Mouse (Mus musculus) G1E-ER4 (cell line): ENCODE measurements around the gene Grin3b. TPM values are rescaled to one million over a fixed set of nuclear protein-coding genes. Genes with fewer than 3 reads are reported as not detected.

ENCODE experiments used
- GATA1 ChIP-seq: IDR thresholded peaks from one replicate; pipeline ENCODE4 v1.8.0; 2012; ENCODE audit warnings: low read length, inconsistent platforms
- polyA plus RNA-seq: library from polyadenylated mRNA; stranded (reverse); fragments of >175 nt; gene quantifications from 2 replicates; pipeline ENCODE4 v1.2.3, GENCODE M21; 2012

Grin3b gene
- polyA plus RNA-seq, 1 experiment, result 0.08 TPM

DNA sequence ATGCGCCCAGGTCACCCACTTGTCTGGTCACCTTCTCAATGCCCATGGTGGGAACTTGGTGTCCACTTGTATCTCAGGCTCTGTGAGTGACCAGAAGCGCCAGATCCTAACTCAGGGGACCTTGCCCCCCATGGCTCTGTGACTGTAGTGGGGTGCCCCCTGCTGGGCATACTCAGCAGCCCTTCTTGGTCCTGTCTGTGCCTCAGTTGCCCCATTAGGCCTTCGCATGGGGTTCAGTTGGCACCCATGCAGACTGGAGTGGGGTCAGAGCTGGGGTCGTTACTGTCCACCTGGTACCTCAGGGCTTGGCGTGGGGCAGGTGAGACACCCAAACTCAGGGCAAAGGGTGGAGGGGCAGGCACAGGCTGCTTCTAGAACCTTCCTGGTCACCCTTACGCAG is 16.6 kb upstream of the Grin3b start:
- TF ChIP-seq GATA1, result no peak

DNA sequence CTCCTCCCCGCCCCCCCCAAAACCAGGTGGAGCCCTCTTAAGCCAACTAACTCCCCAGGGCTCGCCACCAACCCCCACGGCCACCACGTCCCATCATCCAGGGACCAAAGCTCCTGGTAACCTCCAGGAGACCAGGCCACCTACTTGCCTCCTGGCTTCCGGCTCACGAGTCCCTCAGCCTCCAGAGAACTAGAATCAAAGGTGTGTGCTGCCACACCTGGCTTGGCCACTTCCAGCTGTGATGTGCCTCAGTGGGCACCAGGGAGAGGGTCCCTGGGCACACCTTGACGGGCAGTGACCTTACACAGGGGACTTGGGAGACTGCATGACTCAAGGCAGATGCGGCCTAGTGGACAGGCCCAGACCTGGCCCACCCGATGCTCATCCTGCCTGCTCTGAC is 14.8 kb upstream of the Grin3b start:
- no peak for TF ChIP-seq GATA1

DNA sequence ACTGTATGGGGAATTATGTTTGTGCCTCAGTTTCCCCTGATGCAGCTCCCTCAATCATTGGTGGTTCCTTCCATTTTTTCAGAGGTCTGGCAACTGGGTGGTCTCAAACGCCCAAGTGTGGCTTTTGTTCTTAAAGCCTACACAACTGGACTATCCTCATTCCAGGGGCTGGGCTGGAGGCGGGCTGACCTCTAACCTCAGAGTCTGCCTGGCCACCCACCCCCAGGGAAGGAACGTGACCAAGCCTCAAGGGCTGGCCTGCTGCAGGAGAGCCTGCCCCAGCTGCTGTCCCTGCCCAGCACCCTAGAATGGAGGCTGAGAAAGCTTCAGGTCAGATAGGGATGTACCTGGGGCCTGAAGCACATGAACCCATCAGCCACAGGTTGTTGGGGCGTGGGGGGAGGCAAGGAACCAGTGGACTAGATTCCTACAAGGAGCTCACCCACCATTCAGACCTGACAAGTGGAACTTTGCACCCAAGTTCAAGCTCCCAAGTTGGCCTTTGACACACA is 13.8 kb upstream of the Grin3b start:
- no peak for TF ChIP-seq GATA1

DNA sequence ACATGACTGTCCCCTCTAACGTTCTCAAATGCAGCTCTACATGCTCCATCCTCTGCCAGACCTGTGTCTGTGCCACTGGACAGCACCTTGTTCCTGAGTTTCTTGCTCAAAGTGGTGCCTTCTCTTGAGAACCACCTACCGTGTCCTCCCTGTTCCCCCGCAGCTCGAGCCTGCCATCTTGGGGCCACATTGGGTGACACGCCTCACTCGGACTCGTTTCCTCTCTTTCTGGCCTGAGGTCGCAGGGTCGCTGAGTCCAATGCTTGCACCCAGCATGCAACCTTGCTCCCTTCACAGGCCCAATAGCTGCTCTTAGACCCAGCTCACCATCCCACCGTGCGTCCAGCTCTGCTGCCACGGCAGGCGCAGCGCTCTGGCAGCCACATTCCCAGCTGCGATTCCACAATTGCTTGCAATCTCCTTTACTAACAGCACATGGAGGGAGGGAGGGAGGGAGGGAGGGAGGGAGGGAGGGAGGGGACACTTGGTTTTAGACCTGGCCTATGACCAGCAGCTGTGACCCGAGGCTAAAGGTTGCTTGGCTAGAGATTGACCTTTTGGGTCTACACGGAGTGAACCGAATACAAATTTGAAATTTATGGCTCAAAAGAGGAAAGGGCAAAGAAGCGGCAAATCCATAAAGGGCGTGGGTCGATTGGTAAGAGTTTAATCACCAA is 12.2 kb upstream of the Grin3b start:
- TF ChIP-seq GATA1, result no peak

DNA sequence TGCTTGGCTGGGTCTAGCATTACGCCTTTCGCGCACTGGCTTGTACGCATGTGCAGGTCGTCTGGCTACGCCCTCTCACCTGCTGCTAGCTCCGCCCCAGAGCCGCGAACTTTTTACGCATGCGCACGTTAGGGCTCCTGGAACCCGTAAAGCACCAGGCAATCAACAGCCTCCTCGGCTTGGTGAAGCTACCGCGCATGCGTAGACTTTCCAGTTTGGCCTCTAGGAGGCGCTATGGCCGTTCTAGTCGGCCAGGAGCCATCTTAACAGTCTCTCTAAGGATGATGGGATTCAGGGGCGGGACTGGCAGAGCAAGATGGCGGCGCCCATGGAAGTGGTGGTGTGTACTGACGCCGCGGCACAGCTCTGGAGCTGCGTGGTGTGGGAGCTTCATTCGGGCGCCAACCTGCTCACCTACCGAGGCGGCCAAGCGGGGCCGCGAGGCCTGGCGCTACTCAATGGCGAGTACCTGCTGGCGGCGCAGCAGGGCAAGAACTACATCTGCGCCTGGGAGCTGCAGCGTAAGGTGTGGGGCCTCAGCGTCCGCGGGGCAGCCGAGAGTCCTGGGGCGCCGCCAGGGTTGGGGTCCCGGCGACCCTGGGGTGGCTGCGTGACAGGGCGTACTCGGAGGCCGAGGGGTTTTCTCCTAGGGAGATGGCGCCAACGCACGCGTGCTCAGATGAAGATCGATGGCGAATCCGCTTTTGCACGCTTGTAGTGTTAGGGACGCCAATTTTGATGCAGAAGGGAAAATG is 10.5 kb upstream of the Grin3b start, which contains the start of gene Wdr18:
Gene Wdr18, plus strand, starts transcription at position 306 of the 755 bp plus-strand sequence.
- no peak for TF ChIP-seq GATA1

- TF ChIP-seq GATA1, result no peak
Measured at GRCm38 (mm10) chr10:79960671-79961294, 9.7 kb upstream of the Grin3b start.

GRCm38 (mm10) chr10:79964727-79965126 is 5.8 kb upstream of the Grin3b start:
- no peak for TF ChIP-seq GATA1

DNA sequence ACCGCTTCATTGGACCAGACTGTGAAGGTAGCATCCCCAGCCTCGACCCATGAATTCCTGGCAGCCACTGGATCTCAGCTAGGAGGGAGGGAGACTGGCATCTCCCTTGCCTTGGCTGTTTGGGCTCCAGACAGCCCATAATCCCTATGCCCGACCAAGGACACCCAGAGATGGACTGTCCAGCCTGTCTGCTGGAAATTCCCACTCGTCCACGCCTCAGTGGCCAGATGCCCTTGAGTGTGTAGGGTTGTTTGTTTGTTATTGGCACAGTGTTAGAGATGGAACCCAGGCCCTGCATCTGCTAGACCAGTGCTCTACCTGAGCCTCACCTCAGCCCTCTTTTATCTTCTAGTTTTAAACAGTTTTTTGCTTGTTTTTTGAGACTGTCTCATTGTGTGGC is 5.2 kb upstream of the Grin3b start:
- no peak for TF ChIP-seq GATA1

DNA sequence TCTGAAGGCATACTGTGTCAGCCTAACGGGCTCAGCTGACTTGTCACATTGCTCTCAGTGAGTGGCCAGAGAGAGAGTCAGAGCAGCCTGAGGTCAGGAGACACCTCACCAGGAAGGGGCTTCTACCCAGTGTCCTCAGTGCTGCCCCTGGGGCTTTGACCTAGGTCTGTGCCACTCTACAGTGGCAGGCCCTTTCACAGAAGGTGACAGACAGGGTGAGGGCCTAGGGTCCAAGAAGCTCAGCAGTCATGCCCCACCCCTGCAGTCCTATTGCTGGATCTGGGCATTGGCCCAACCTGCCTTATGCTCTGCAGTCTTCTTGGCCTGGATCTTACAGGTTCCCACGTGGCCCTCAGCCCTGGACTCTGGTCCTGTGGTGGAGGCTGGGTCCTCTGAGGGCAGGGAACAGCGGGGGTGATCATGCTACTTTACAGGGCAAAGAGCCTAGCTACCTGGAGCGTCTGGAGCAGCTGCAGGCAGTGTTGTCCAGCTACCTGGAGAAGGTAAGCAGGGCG is 3.6 kb upstream of the Grin3b start:
- TF ChIP-seq GATA1, result no peak

DNA sequence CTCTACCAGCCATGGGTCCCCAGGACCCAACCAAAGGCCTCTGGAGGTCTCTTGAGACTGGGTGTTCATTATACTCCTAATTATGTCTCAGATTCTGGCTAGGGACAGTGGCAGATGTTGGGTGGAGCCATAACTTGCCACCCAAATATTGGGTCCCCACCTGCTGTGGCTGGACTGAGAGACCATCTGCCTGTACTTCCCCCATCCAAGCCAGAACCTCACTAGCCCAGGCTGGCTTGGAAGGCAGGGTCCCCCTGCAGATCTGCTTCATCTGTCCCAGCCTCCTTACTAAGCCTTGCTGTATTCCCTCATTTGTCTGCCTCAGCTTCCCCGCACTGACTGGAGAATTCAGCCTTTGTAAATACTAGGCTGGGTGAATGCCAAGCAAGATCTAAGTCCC is 2.3 kb upstream of the Grin3b start:
- TF ChIP-seq GATA1, result no peak

DNA sequence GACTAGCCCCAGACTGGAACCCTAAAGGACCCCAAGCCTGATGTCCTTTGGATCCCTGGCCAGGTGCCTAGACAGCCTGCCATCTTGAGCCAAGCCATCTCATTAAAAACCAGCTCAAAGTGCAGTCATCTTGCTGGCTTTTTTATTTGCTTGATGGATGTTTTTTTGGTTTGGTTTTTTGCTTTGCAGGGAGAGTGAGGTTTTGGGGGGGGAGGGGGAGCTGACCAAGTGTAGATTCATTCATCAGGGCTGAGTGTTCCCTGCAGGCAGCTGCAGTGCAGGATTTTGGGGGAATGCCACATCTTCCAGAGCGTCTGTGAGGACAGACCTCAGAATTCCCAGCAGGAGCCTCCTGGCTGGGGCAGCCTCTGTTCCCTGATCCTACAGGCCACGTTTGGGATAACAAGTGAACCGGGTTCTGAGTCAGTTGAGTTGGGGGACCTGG is 1.4 kb upstream of the Grin3b start:
- TF ChIP-seq GATA1, result no peak

GRCm38 (mm10) chr10:79971183-79971497 is 625 bp downstream of the Grin3b start:
- TF ChIP-seq GATA1, result no peak

DNA sequence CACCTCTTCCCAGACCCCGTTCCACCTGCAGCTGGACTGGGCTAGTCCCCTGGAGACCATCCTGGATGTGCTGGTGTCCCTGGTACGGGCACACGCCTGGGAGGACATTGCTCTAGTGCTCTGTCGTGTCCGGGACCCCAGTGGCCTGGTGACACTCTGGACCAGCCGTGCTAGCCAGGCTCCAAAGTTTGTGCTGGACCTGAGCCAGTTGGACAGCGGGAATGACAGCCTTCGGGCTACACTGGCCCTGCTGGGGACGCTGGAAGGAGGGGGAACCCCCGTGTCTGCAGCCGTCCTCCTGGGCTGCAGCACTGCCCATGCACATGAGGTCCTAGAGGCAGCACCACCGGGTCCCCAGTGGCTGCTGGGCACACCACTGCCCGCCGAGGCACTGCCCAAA is 2.3 kb downstream of the Grin3b start:
- TF ChIP-seq GATA1, result no peak

DNA sequence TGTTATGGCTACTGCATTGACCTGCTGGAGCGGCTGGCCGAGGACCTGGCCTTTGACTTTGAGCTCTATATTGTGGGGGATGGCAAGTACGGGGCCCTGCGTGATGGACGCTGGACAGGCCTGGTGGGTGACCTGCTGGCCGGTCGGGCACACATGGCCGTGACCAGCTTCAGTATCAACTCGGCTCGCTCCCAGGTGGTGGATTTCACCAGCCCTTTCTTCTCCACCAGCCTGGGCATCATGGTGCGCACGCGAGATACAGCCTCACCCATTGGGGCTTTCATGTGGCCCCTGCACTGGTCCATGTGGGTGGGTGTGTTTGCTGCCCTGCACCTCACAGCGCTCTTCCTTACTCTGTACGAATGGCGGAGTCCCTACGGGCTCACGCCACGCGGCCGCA is 3.6 kb downstream of the Grin3b start:
- no peak for TF ChIP-seq GATA1

DNA sequence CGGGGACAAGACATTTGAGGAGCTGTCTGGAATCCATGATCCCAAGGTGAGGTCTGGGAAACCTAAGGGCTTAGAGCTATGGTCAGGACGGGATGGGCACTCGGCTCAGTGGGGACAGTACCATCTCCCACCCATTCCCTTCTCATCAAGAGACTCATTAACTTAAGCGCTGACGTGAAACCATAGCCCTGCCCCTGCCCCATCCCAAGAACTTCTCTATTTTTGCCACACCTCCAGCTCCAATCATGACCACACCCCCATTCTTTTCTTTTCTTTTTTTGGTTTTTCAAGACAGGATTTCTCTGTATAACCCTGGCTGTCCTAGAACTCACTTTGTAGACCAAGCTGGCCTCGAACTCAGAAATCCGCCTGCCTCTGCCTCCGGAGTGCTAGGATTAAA is 4.2 kb downstream of the Grin3b start:
- TF ChIP-seq GATA1, result no peak

GRCm38 (mm10) chr10:79976071-79976721 is 5.7 kb downstream of the Grin3b start:
- TF ChIP-seq GATA1, result no peak

GRCm38 (mm10) chr10:79976722-79977107 is 6.2 kb downstream of the Grin3b start:
- TF ChIP-seq GATA1, result no peak
